ENCODE assay signal across 8 mouse cellular contexts in the genomic region with DNA sequence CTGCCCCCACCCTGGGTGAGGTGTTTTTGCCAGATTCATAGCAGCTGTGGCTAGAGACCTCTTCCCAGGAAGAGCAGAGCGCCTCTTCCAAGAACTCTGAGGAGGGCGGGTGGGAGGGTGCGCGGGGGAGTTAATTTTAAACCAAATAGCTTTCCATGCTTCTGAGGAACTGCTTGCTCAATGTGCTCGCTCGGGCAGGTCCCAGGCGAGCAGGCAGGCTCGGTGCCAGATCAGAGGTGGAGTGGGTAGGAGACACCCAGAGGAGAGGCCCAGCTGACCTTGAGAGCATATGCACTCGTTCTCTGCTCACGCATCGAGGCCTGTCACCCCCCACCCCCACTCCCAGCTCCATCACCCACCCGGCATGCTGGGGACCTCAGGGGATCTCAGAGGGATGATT. TPM values are rescaled to one million over a fixed set of nuclear protein-coding genes. Genes with fewer than 3 reads are reported as not detected.
DNase-seq lines count a peak whose midpoint lies in the region; ATAC-seq and TF ChIP-seq lines count a peak whose summit lies in the region.

No protein-coding gene starts in this region.

- no peak for DNase-seq in frontal cortex, postnatal 25 days (ENCODE audit: low spot score in 2 of 2)
- peak; percentile 91 for DNase-seq in gastrocnemius, postnatal 14 days
- DNase-seq in kidney, adult 18-20 months = peak; percentile 93
- DNase-seq in retina, postnatal 1 day = no peak
- no peak for DNase-seq in forebrain, embryonic 14.5 days (ENCODE audit: low spot score)

- peaks cover 53% of the 10 kb centered on the region for H3K4me1 ChIP-seq in liver, embryonic 16.5 days (ENCODE audit: control insufficient read depth, low read depth, low read length)
- H3K4me1 ChIP-seq in testis, adult 2 months (ENCODE audit: control insufficient read depth, insufficient read depth, low read length) = peaks cover 6% of the 10 kb centered on the region
- H3K4me1 ChIP-seq in forebrain, embryonic 14.5 days (ENCODE audit: control insufficient read depth, insufficient read depth, low read length) = no peaks in the 10 kb centered on the region

- H3K9me3 ChIP-seq in liver, embryonic 16.5 days (replicated peaks; ENCODE audit: control insufficient read depth, low read length) = no peaks in the 10 kb centered on the region
- H3K9me3 ChIP-seq in forebrain, embryonic 14.5 days (replicated peaks; ENCODE audit: control insufficient read depth, low read length) = no peaks in the 10 kb centered on the region

- H3K9ac ChIP-seq in liver, embryonic 16.5 days (ENCODE audit: low read depth, low read length) = peak overlapping the region; percentile 33
- no peak overlapping the region for H3K9ac ChIP-seq in forebrain, embryonic 14.5 days (ENCODE audit: low read length)

- H3K4me2 ChIP-seq in liver, embryonic 16.5 days (ENCODE audit: low read depth, low read length) = peak overlapping the region; percentile 46
- H3K4me2 ChIP-seq in forebrain, embryonic 14.5 days (ENCODE audit: low read length) = no peak overlapping the region

- no peak for TF ChIP-seq CTCF in testis, adult 2 months (IDR thresholded peaks at IDR 0.05; ENCODE audit: control insufficient read depth, insufficient read depth, insufficient replicate concordance, low read depth, low read length)

- ATAC-seq in frontal cortex, adult (ENCODE audit: low TSS enrichment) = peak; percentile 53; the same call in 1 of the 2 replicates
- ATAC-seq in liver, embryonic 16.5 days (ENCODE audit: low read depth) = peak; percentile 40
- no peak for ATAC-seq in forebrain, embryonic 14.5 days

- TF ChIP-seq POLR2A in testis, adult 2 months (IDR thresholded peaks at IDR 0.05; ENCODE audit: control insufficient read depth, low read depth, low read length) = no peak

- H3K27ac ChIP-seq in liver, embryonic 16.5 days (ENCODE audit: low read length) = peak overlapping the region; percentile 63
- peak overlapping the region; percentile 60 for H3K27ac ChIP-seq in testis, adult 2 months (ENCODE audit: control insufficient read depth, insufficient read depth, low read depth, low read length)
- no peak overlapping the region for H3K27ac ChIP-seq in forebrain, embryonic 14.5 days (ENCODE audit: low read depth, low read length)

- intact Hi-C loops in gastrocnemius, postnatal 14 days (cut with DNase I; ENCODE audit: low total_unique reads) = no loop called here

- 43% methylated on average over 12 of the region's 12 CpGs for WGBS in liver, embryonic 16.5 days (ENCODE audit: insufficient replicate concordance)
- WGBS in forebrain, embryonic 14.5 days = 85% methylated on average over 12 of the region's 12 CpGs

- H3K4me3 ChIP-seq in liver, embryonic 16.5 days (ENCODE audit: low read depth, low read length) = no peak overlapping the region
- no peak overlapping the region for H3K4me3 ChIP-seq in testis, adult 2 months (ENCODE audit: control insufficient read depth, low read depth, low read length)
- H3K4me3 ChIP-seq in forebrain, embryonic 14.5 days (ENCODE audit: low read depth, low read length) = no peak overlapping the region

- H3K27me3 ChIP-seq in liver, embryonic 16.5 days (ENCODE audit: control insufficient read depth, insufficient read depth, low read depth, low read length) = no peaks in the 10 kb centered on the region
- H3K27me3 ChIP-seq in testis, adult 2 months (ENCODE audit: control insufficient read depth, insufficient read depth, low read length) = no peaks in the 10 kb centered on the region
- H3K27me3 ChIP-seq in forebrain, embryonic 14.5 days (replicated peaks; ENCODE audit: control insufficient read depth, insufficient read depth, low read length) = no peaks in the 10 kb centered on the region

- no peaks in the 10 kb centered on the region for H3K36me3 ChIP-seq in liver, embryonic 16.5 days (ENCODE audit: control insufficient read depth, insufficient read depth)
- no peaks in the 10 kb centered on the region for H3K36me3 ChIP-seq in testis, adult 2 months (ENCODE audit: control insufficient read depth, insufficient read depth, low read length)
- no peaks in the 10 kb centered on the region for H3K36me3 ChIP-seq in forebrain, embryonic 14.5 days (ENCODE audit: control insufficient read depth, insufficient read depth, low read length)

RNA-seq across cellular contexts. Expression of gene Cish, which starts 12.1 kb away (rescaled TPM):
- 10 to 100 TPM; 17.2 to 23.8 TPM for total RNA-seq in gastrocnemius, postnatal 14 days (2021)
- 10.0 and 10.7 TPM in 2 replicates for polyA plus RNA-seq in liver, embryonic 16.5 days (2015; fragmentation: Nextera tagmentation; extraction: Ambion mirVana)
- polyA plus RNA-seq in testis, adult 2 months (2012; rRNA removed) = 2.7 and 3.8 TPM in 2 replicates
- polyA plus RNA-seq in forebrain, embryonic 14.5 days (2014; fragmentation: Nextera tagmentation; extraction: Ambion mirVana) = 4.9 and 7.0 TPM in 2 replicates

RNA-seq across cellular contexts. Expression of gene Mapkapk3, which starts 18.2 kb away (rescaled TPM):
- total RNA-seq in gastrocnemius, postnatal 14 days (2021) = 10 to 100 TPM; 14.6 to 15.9 TPM
- polyA plus RNA-seq in liver, embryonic 16.5 days (2015; fragmentation: Nextera tagmentation; extraction: Ambion mirVana) = 8.4 and 9.9 TPM in 2 replicates
- polyA plus RNA-seq in testis, adult 2 months (2012; rRNA removed) = 4.1 and 5.2 TPM in 2 replicates
- polyA plus RNA-seq in forebrain, embryonic 14.5 days (2014; fragmentation: Nextera tagmentation; extraction: Ambion mirVana) = 1.4 and 1.9 TPM in 2 replicates

RNA-seq across cellular contexts. Expression of gene Hemk1, which starts 30.3 kb away (rescaled TPM):
- total RNA-seq in gastrocnemius, postnatal 14 days (2021) = 10 to 100 TPM; 12.0 to 13.2 TPM
- 2.9 TPM in 2 replicates for polyA plus RNA-seq in liver, embryonic 16.5 days (2015; fragmentation: Nextera tagmentation; extraction: Ambion mirVana)
- 22.0 TPM in 2 replicates for polyA plus RNA-seq in testis, adult 2 months (2012; rRNA removed)
- polyA plus RNA-seq in forebrain, embryonic 14.5 days (2014; fragmentation: Nextera tagmentation; extraction: Ambion mirVana) = 14.0 and 15.7 TPM in 2 replicates

RNA-seq across cellular contexts. Expression of gene 6430571L13Rik, which starts 32.5 kb away (rescaled TPM):
- total RNA-seq in gastrocnemius, postnatal 14 days (2021) = 10 to 100 TPM; 41.9 to 49.8 TPM
- 0.07 and 0.18 TPM in 2 replicates for polyA plus RNA-seq in liver, embryonic 16.5 days (2015; fragmentation: Nextera tagmentation; extraction: Ambion mirVana)
- polyA plus RNA-seq in testis, adult 2 months (2012; rRNA removed) = 0.40 and 0.53 TPM in 2 replicates
- 2.0 and 2.3 TPM in 2 replicates for polyA plus RNA-seq in forebrain, embryonic 14.5 days (2014; fragmentation: Nextera tagmentation; extraction: Ambion mirVana)

Comparison
In these comparisons a context has a peak if more than half of its experiments do, and no peak if none do; other contexts are left out.
1. DNase-seq: peak in gastrocnemius, postnatal 14 days (single experiment) and kidney, adult 18-20 months (single experiment); none in frontal cortex, postnatal 25 days (0 of 2), retina, postnatal 1 day (single experiment) and forebrain, embryonic 14.5 days (single experiment).